Mouse (Mus musculus) liver, postnatal 0 days (tissue): ENCODE measurements at regions not wholly inside any gene's neighbourhood (a gene's known extent, or its start where the extent isn't known, plus 50 kb on each side); places are given as distances from the start of the nearest gene placed in this dataset.

ENCODE experiments used
- CTCF ChIP-seq: sonication (generic); IDR thresholded peaks from 2 replicates; pipeline ENCODE4 v1.5.1; 2016; ENCODE audit warnings: antibody characterized with exemption, low read depth
- EP300 ChIP-seq: IDR thresholded peaks from 2 replicates; pipeline ENCODE4 v1.6.1; 2016; ENCODE audit warnings: antibody characterized with exemption, low read depth, mild to moderate bottlenecking

DNA sequence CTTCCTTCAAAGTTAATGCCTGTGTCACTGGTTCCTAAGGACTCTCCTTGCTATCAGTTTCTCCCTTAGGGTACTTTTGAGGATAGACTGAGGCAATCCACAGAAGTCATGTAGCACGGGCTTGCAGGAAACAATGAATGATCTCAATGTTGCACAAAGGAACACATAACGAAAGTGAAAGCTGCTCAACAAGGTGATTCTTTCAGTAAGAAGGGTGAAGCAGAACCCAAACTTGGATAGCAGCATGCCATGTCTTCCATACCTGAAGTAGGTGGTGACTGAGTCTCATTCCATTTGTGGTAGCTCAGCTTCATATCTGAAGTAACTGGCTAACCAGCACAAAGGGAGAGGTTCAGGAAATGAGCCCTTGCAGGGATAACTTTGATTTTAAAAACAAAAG is 325.7 kb downstream of the H2al1j start:
- no peak for TF ChIP-seq EP300
- no peak for TF ChIP-seq CTCF
